Mouse (Mus musculus) cerebellum, postnatal 10 days (tissue): Measurements from ENCODE around the gene 4933406M09Rik.
A peak's percentile ranks its signal among the peaks of the same experiment; 100 is the strongest.

Experiments
- DNase-seq, 2 experiments: peaks; one replicate each; pipeline ENCODE4 v3.0.0; 2021; ENCODE audit warnings: mixed read lengths in 2 of 2

Gene 4933406M09Rik

GRCm38 (mm10) chr1:134385666-134386065 is at the start of gene 4933406M09Rik:
Gene 4933406M09Rik, plus strand, starts transcription at chr1:134385940.
- DNase-seq: no peak

DNA sequence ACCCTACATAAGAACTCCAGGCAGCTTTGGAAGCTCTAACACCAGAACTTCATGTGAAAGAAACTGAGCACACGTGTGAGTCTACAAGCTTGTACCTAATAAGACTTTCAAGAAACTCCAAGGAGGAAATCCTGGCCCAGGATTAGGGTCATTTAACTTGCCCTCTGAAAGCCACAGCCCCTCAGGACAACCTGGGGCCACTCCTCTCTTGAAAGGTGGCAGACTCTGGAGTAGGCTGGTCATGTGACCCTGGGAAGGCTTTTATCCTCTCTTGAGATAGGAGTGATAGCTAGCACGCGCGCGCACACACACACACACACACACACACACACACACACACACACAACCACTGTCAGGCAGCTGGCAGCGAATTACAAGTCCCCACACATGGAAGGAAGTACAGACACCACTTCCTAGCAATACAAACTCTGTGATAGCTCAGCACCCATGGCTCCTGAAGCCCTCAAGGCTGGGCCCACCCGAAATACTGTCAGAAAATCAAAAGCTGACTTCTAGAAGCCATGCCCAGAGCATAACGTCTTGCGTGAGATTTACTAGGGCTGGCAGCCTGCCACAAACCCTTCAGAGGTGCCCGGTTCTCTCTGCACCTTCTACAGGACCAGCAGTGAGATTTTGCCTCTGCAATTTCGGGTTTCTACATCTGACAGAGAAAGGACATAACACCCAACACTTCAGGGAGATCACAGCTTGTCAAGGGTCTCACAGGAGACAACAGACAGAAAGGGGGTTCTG is 48.6 kb upstream of the 4933406M09Rik start:
- peak; percentile 51 to 54 for DNase-seq

DNA sequence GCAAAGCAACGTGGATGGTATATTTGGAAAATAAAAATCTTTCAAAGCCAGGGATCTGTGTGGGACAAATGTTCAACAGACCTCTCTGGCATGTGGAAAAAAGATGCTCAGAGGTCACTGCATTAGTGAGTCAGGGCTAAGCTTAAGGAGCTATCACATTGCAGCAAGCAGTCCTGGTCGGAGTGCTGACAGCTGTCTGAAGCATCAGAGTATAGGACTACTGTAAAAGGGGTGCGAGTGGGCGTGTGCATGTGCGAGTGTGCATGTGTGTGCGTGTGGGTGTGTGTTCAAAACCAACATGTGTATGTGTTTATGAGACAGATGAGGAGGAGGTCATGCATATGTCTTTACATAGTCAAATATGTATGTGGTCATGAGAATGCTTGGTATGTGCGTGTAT is 46.6 kb upstream of the 4933406M09Rik start:
- DNase-seq: no peak

- peak in 1 of 2 experiments; percentile 12 for DNase-seq
These were observed 45.8 kb upstream of the 4933406M09Rik start for GRCm38 (mm10) chr1:134339757-134340619.

DNA sequence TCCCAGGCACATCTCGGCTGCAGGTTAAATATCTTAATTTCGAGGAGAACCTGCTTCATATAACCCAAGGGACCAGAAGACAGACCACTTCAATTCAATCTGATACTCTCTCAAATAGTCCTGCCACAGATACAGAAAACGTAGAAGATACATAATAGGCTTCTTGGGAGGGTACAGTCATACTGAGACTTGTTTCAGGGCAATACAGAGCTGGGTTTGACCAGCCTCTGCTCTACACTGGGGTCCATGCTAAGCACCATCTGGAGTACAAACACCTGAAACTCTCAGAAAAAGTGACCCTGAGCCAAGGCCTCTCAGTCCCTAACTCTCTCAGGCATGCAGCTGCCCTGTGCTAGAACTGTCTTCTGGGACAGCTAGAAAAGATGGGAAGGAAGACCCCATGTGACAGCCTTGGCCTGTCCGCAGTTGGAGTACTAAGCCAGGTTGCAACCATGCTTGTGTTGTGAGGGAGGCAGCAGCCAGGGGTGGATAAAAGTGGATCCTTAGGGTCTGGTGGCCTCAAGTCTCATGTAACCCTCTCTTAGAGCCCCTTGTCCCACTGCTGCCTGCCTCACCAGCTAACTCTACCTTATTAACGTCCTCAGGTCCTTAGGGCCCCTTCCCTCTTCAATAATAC is 44.0 kb upstream of the 4933406M09Rik start:
- DNase-seq: peak in 1 of 2 experiments; percentile 24

DNA sequence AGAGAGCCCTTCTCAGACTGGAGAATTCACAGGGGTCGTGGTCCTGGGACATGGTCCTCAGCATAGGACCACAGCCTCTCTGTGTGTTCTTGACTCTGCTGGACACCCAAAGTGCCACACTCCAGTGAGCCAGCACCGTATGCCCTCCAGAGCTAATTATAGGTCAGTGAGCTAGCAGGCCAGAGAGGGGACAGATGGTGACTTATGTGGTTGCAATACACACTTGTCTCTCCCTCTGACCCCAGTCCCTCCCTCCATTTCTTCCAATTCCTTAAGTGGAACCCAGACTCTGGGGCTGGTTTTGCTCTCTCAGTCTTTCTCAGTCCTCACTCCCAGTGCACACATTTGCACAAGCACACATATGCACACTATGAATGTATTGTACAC is 43.5 kb upstream of the 4933406M09Rik start:
- peak; percentile 61 to 66 for DNase-seq

DNA sequence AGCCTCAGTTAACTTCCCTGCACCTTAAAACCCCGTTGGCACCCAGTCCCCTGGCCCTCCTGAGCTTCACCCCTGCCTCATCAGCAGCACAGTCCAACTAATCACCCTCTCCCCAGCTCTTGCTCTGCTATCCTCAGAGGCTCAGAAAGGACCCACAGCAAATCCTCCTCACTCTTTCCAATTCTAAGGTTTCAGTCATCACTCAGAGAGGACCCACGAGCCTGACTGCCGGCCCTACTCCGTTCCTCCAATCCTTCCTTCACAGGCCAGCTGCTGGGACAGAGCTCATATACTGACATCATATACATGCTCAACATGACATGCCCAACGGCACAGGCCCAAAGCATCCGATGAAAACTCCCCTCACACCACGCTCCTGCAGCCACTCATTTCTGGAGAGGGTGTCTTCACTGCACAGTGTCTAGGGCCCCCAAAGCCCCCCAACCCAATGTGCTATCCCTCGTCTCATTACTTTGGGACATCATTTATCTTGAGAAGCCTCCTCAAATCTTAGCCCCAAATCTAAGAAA is 42.9 kb upstream of the 4933406M09Rik start:
- no peak for DNase-seq

GRCm38 (mm10) chr1:134343567-134343966 is 42.2 kb upstream of the 4933406M09Rik start:
- peak; percentile 53 to 56 for DNase-seq

DNA sequence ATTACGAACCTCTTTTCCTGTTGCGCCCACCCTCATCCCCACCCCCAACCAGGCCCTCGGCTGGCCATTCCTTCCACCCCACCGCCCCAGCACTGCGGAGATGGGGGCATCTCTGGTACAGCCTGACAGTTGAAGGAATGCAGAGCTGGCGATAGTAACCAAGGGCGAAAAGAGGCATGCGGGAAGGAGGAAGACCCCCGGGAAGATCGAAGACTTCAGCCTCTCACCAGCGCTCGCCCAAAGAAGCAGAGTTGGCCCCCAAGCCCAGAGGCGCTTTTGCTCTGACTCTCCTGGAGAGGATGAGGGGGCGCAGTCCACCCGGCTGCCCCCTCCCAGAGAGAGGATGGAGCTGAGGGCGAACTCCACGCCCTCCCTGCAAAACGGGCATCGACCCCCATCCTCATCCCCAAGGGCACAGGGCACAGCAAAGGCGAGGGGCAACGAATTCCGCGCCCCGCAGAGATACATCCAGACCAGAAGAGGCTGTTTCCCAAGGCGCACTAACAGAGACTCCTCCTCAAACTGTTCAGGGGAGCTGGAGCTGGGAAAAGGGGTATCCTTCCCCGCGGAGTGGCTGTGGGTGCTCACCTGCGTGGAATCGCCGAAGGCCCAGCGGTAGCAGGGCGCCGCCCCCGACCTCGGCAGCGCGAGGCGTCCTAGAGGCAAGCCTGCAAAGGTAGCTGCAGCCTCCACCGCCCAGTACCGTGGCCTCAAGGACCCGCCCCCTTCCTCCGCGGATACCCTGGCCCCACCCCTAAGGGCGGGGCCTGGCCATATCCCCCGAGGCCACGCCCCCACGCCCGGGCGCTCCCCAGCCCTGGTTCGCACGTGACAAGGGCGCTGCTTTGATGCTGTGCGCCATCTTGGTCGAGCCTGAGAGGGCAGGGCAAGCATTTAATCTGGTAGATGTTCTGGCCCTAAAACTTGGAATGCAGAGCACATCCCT is 41.5 kb upstream of the 4933406M09Rik start:
- peak; percentile 97 for DNase-seq

- no peak for DNase-seq
These were observed 40.7 kb upstream of the 4933406M09Rik start for GRCm38 (mm10) chr1:134345075-134345474.

DNA sequence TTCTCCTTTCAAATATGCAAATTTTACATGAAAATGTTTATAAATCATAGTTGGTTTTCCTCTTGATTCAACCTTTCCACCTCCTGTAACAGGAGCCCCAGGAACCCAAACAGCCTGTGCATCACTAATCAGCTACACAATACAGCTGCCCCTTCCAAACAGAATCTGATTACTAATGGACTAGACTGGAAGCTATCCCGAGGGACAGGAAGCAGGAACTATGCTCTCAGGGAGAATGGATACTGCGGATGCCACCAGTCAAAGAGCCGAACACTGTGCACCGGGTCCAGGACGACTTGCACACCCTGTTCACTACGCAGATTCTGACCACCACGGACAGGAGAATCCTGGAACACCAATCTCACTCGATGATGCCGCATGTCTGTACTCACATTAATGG is 37.9 kb upstream of the 4933406M09Rik start:
- DNase-seq: no peak

GRCm38 (mm10) chr1:134353326-134353725 is 32.4 kb upstream of the 4933406M09Rik start:
- no peak for DNase-seq

- DNase-seq: no peak
These were observed 28.3 kb upstream of the 4933406M09Rik start for GRCm38 (mm10) chr1:134357461-134357860.

GRCm38 (mm10) chr1:134360656-134361055 is 25.1 kb upstream of the 4933406M09Rik start:
- no peak for DNase-seq

GRCm38 (mm10) chr1:134361195-134361856 is 24.4 kb upstream of the 4933406M09Rik start:
- no peak for DNase-seq

DNA sequence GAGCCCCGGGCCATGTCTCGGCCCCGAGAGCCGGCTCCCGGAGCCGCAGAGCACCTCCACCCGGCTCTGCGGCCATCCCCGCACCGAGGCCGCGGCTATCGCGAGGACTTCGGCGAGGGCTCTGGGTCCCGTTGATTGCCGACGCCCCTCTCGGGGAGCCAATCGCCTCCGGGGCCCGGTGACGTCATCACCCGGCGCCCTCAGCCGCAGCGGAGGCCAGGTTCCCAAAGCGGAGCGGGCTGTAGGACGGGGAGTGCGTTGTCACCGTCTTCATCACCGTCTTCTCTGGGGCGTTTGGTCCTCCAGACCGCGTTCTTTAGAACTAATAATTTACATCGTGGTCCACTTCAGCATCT is 23.9 kb upstream of the 4933406M09Rik start, which contains the start of gene Tmem183a:
Gene Tmem183a, minus strand, starts transcription at position 123 of the 356 bp plus-strand sequence.
- peak; percentile 99 for DNase-seq

- DNase-seq: no peak
These were observed 22.5 kb upstream of the 4933406M09Rik start for GRCm38 (mm10) chr1:134363194-134363593.

GRCm38 (mm10) chr1:134365491-134365890 is 20.2 kb upstream of the 4933406M09Rik start:
- DNase-seq: no peak

- DNase-seq: peak; percentile 76
These were observed 16.9 kb upstream of the 4933406M09Rik start for GRCm38 (mm10) chr1:134368777-134369337.

- DNase-seq: no peak
These were observed 11.6 kb upstream of the 4933406M09Rik start for GRCm38 (mm10) chr1:134374124-134374523.

DNA sequence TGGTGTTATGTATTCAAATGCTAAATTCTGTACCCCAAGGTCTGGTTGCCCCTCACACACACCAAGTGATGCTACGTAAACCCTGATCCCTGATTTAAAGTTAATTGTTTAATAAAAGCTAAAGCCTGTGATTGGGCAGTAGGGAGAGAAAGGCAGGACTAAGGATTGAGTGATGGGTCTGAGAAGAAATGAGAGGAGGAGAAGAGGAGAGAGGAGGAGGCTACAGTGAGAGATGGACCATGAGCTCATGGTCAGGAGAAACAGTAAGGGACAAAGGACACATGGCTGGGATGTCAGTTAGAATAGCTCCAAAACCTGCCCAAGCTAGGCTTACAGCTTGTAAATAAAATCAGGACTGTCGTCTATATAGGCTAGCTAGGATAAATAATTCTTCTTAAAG is 4.7 kb upstream of the 4933406M09Rik start:
- DNase-seq: no peak
